Mouse (Mus musculus) layer of hippocampus, adult 18-20 months (tissue): Measurements from ENCODE around the gene Rnf145. TPM values are rescaled to one million over a fixed set of nuclear protein-coding genes. Genes with fewer than 3 reads are reported as not detected.

Source experiments
- DNase-seq, 2 experiments: peaks; one replicate each; pipeline ENCODE4 v3.0.0; 2022; ENCODE audit warnings: low spot score in 2 of 2
- total RNA-seq, 2 experiments: library from RNA; stranded (reverse); gene quantifications; 2 replicates each; pipeline ENCODE4 v1.2.3; 2021

The Rnf145 gene
- total RNA-seq, 2 experiments from 2014 or later = 87.0 to 107 TPM

- DNase-seq = no peak
Measured at GRCm38 (mm10) chr11:44508876-44509275, 9.9 kb upstream of the Rnf145 start.

- no peak for DNase-seq
Measured at GRCm38 (mm10) chr11:44509906-44510305, 8.9 kb upstream of the Rnf145 start.

GRCm38 (mm10) chr11:44510371-44510770, 8.4 kb upstream of the Rnf145 start:
- DNase-seq = peak; percentile 59 to 84

- peak; percentile 21 to 77 for DNase-seq
Measured at GRCm38 (mm10) chr11:44512044-44513025, 6.4 kb upstream of the Rnf145 start.

GRCm38 (mm10) chr11:44513026-44513422, 5.7 kb upstream of the Rnf145 start:
- DNase-seq = no peak

GRCm38 (mm10) chr11:44514666-44515065, 4.1 kb upstream of the Rnf145 start:
- no peak for DNase-seq

GRCm38 (mm10) chr11:44516362-44516761, 2.4 kb upstream of the Rnf145 start:
- DNase-seq = no peak

GRCm38 (mm10) chr11:44517561-44518280, 1.0 kb upstream of the Rnf145 start:
- DNase-seq = no peak

- DNase-seq = no peak
Measured at GRCm38 (mm10) chr11:44519096-44519949, 559 bp downstream of the Rnf145 start.

- peak; percentile 31 to 76 for DNase-seq
Measured at GRCm38 (mm10) chr11:44519950-44520761, 1.4 kb downstream of the Rnf145 start.

- DNase-seq = no peak
Measured at GRCm38 (mm10) chr11:44522594-44522993, 3.8 kb downstream of the Rnf145 start.

GRCm38 (mm10) chr11:44525765-44526164, 7.0 kb downstream of the Rnf145 start:
- no peak for DNase-seq

- no peak for DNase-seq
Measured at GRCm38 (mm10) chr11:44526654-44527263, 8.0 kb downstream of the Rnf145 start.

GRCm38 (mm10) chr11:44528560-44529199, 9.9 kb downstream of the Rnf145 start:
- DNase-seq = no peak

GRCm38 (mm10) chr11:44529200-44529599, 10.4 kb downstream of the Rnf145 start:
- no peak for DNase-seq

- no peak for DNase-seq
Measured at GRCm38 (mm10) chr11:44529716-44530115, 11.0 kb downstream of the Rnf145 start.

- no peak for DNase-seq
Measured at GRCm38 (mm10) chr11:44530382-44530781, 11.6 kb downstream of the Rnf145 start.

- no peak for DNase-seq
Measured at GRCm38 (mm10) chr11:44530867-44531266, 12.1 kb downstream of the Rnf145 start.

GRCm38 (mm10) chr11:44531617-44532016, 12.9 kb downstream of the Rnf145 start:
- DNase-seq = no peak
